Mouse (Mus musculus) cerebellum, adult 11-12 months (tissue): Measurements from ENCODE around the gene Pdgfra.

Experiments used
- DNase-seq: peaks from one replicate; pipeline ENCODE4 v3.0.0; 2022

Pdgfra gene

GRCm38 (mm10) chr5:75155741-75156553, 3.9 kb downstream of the Pdgfra start:
- peak; percentile 28 for DNase-seq

- peak; percentile 14 for DNase-seq
Measured at GRCm38 (mm10) chr5:75156554-75157036, 4.5 kb downstream of the Pdgfra start.

GRCm38 (mm10) chr5:75157038-75157437, 4.9 kb downstream of the Pdgfra start:
- peak; percentile 38 for DNase-seq

GRCm38 (mm10) chr5:75160530-75161170, 8.6 kb downstream of the Pdgfra start:
- no peak for DNase-seq

GRCm38 (mm10) chr5:75161586-75161985, 9.5 kb downstream of the Pdgfra start:
- no peak for DNase-seq

GRCm38 (mm10) chr5:75163289-75163951, 11.3 kb downstream of the Pdgfra start:
- DNase-seq: no peak

- no peak for DNase-seq
Measured at GRCm38 (mm10) chr5:75164688-75165087, 12.6 kb downstream of the Pdgfra start.

GRCm38 (mm10) chr5:75169837-75170236, 17.7 kb downstream of the Pdgfra start:
- DNase-seq: no peak

- no peak for DNase-seq
Measured at GRCm38 (mm10) chr5:75171859-75172258, 19.8 kb downstream of the Pdgfra start.

GRCm38 (mm10) chr5:75179249-75179648, 27.2 kb downstream of the Pdgfra start:
- DNase-seq: no peak

- no peak for DNase-seq
Measured at GRCm38 (mm10) chr5:75179726-75180290, 27.7 kb downstream of the Pdgfra start.

GRCm38 (mm10) chr5:75183653-75184052, 31.6 kb downstream of the Pdgfra start:
- no peak for DNase-seq

GRCm38 (mm10) chr5:75184112-75184511, 32.0 kb downstream of the Pdgfra start:
- DNase-seq: no peak

- no peak for DNase-seq
Measured at GRCm38 (mm10) chr5:75184693-75185235, 32.7 kb downstream of the Pdgfra start.

- DNase-seq: no peak
Measured at GRCm38 (mm10) chr5:75185584-75185983, 33.5 kb downstream of the Pdgfra start.

- DNase-seq: no peak
Measured at GRCm38 (mm10) chr5:75189319-75189987, 37.4 kb downstream of the Pdgfra start.

- no peak for DNase-seq
Measured at GRCm38 (mm10) chr5:75193107-75193506, 41.0 kb downstream of the Pdgfra start.

- no peak for DNase-seq
Measured at GRCm38 (mm10) chr5:75198413-75198812, 46.3 kb downstream of the Pdgfra start.

GRCm38 (mm10) chr5:75199698-75200365, 47.7 kb downstream of the Pdgfra start:
- DNase-seq: no peak

- DNase-seq: no peak
Measured at GRCm38 (mm10) chr5:75200366-75200724, 48.3 kb downstream of the Pdgfra start.

- no peak for DNase-seq
Measured at GRCm38 (mm10) chr5:75207905-75208304, 55.8 kb downstream of the Pdgfra start.

GRCm38 (mm10) chr5:75209966-75210365, 57.9 kb downstream of the Pdgfra start:
- DNase-seq: no peak
